Mouse (Mus musculus): ENCODE measurements around the gene Osbpl5.

DNA sequence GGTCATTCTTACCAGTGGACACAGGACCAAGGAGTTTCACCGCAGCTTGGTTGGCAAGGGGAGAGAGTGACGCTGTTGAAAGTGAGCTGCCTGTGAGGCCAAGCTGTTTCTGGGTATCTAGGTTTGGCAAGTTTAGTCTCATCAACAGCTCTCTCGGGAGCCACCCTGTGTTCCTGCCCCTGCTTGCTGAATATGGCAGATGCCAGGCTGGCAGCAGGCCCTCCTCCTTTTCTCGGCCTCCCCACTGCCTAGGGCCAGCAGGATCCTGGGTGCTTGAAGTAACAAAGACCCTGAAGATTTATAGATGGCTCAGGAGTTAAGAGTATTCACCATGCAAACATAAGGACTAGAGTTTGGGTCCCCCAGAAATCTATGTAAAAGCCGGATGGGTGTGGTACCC lies 34.1 kb downstream of the Osbpl5 start:
- TF ChIP-seq EP300 (IDR thresholded peaks at IDR 0.05; ENCODE audit: low read depth), result no peak
- TF ChIP-seq CTCF (IDR thresholded peaks at IDR 0.05; ENCODE audit: low read depth), result no peak

All from liver, postnatal 0 days (tissue).